Mouse (Mus musculus) erythroblast, embryonic 14.5 days (primary cell): Measurements from ENCODE around the gene Peli2. TPM values are rescaled to one million over a fixed set of nuclear protein-coding genes. Genes with fewer than 3 reads are reported as not detected.

Source experiments
- H3K27me3 ChIP-seq: 2 replicates; pipeline ENCODE4 v1.6.1; 2012; ENCODE audit warnings: inconsistent platforms; ENCODE audit not compliant: control insufficient read depth
- H3K36me3 ChIP-seq: 2 replicates; pipeline ENCODE4 v1.6.1; 2012; ENCODE audit warnings: mild to moderate bottlenecking, inconsistent platforms; ENCODE audit not compliant: control insufficient read depth
- H3K4me1 ChIP-seq: 2 replicates; pipeline ENCODE4 v1.6.1; 2012; ENCODE audit warnings: inconsistent platforms; ENCODE audit not compliant: control insufficient read depth
- H3K4me3 ChIP-seq: replicated peaks from 2 replicates; pipeline ENCODE3; 2012; ENCODE audit warnings: moderate library complexity, mild to moderate bottlenecking, inconsistent platforms
- H3K9me3 ChIP-seq: 2 replicates; pipeline ENCODE4 v1.6.1; 2012; ENCODE audit warnings: low read length, inconsistent platforms, mixed read lengths; ENCODE audit not compliant: control insufficient read depth
- GATA1 ChIP-seq: IDR thresholded peaks from 2 replicates; pipeline ENCODE4 v1.6.1; 2012; ENCODE audit warnings: low read length, inconsistent platforms, mixed read lengths
- TAL1 ChIP-seq: IDR thresholded peaks from 3 replicates; pipeline ENCODE4 v1.6.1; 2012; ENCODE audit warnings: low read length, inconsistent platforms, mixed read lengths
- polyA plus RNA-seq: library from polyadenylated mRNA; stranded (reverse); fragments of >175 nt; gene quantifications from 2 replicates; pipeline ENCODE4 v1.2.3, GENCODE M21; 2012

Gene Peli2
- polyA plus RNA-seq, 1 experiment: not detected

- no peaks in the 10 kb centered on the region for H3K9me3 ChIP-seq
- no peak for TF ChIP-seq TAL1
- no peak for TF ChIP-seq GATA1
- no peak overlapping the region for H3K4me3 ChIP-seq
- H3K27me3 ChIP-seq: no peaks in the 10 kb centered on the region
- no peaks in the 10 kb centered on the region for H3K36me3 ChIP-seq
- no peaks in the 10 kb centered on the region for H3K4me1 ChIP-seq
Observed at GRCm38 (mm10) chr14:48172026-48172425, 51.4 kb downstream of the Peli2 start.

GRCm38 (mm10) chr14:48172876-48173275, 52.3 kb downstream of the Peli2 start:
- Histone ChIP-seq H3K36me3 (no peaks in the 10 kb centered on the region), H3K27me3 (no peaks in the 10 kb centered on the region), H3K4me1 (no peaks in the 10 kb centered on the region), H3K9me3 (no peaks in the 10 kb centered on the region), H3K4me3 (no peak overlapping the region)
- TF ChIP-seq TAL1 (no peak), GATA1 (no peak)

DNA sequence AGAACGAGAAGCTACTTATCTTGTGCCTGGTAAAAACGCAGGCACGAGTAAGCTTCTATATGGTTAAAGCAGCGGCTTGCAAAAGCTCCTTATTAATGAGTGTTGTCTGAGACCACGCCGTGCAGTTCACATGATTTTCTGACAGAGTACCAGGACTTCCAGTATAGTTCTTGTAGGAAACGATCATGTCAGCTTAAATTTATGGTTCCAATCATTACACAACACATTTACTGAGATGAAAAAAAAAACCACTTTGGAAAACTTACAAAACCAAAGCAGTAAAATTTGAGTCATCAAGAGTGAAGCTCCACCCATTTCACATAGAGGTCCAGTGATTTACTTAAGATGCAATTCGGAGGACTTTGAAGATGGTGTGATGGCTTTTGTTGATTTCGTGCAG, 53.2 kb downstream of the Peli2 start:
- no peaks in the 10 kb centered on the region for H3K27me3 ChIP-seq
- H3K36me3 ChIP-seq: no peaks in the 10 kb centered on the region
- H3K9me3 ChIP-seq: no peaks in the 10 kb centered on the region
- H3K4me1 ChIP-seq: no peaks in the 10 kb centered on the region
- TF ChIP-seq TAL1 (no peak), GATA1 (no peak)
- H3K4me3 ChIP-seq: no peak overlapping the region

DNA sequence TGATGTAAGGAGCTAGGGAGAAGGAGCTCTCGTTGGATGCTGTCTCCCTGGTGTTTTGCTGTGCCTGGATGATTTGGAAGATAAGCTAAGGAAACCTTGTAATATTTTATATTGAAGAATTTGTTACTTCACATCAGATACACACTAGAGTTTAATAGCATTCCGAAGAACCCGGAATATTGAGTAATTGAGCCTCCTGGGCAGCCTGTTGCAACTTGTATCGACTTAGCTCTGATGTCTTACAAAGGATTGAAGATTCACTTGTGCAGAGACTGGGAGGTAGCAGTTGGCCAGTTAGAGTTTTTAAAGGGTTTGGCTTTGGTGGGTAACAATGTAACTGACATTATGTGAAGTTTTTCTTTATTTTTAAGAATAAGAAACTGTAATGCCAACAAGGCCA, 53.7 kb downstream of the Peli2 start:
- no peaks in the 10 kb centered on the region for H3K4me1 ChIP-seq
- no peaks in the 10 kb centered on the region for H3K27me3 ChIP-seq
- H3K36me3 ChIP-seq: no peaks in the 10 kb centered on the region
- H3K4me3 ChIP-seq: no peak overlapping the region
- TF ChIP-seq TAL1: no peak
- TF ChIP-seq GATA1: no peak
- H3K9me3 ChIP-seq: no peaks in the 10 kb centered on the region

- Histone ChIP-seq H3K4me1 (no peaks in the 10 kb centered on the region), H3K27me3 (no peaks in the 10 kb centered on the region), H3K9me3 (no peaks in the 10 kb centered on the region), H3K36me3 (no peaks in the 10 kb centered on the region), H3K4me3 (no peak overlapping the region)
- TF ChIP-seq GATA1: no peak
- TF ChIP-seq TAL1: no peak
Observed at GRCm38 (mm10) chr14:48175115-48175514, 54.5 kb downstream of the Peli2 start.

DNA sequence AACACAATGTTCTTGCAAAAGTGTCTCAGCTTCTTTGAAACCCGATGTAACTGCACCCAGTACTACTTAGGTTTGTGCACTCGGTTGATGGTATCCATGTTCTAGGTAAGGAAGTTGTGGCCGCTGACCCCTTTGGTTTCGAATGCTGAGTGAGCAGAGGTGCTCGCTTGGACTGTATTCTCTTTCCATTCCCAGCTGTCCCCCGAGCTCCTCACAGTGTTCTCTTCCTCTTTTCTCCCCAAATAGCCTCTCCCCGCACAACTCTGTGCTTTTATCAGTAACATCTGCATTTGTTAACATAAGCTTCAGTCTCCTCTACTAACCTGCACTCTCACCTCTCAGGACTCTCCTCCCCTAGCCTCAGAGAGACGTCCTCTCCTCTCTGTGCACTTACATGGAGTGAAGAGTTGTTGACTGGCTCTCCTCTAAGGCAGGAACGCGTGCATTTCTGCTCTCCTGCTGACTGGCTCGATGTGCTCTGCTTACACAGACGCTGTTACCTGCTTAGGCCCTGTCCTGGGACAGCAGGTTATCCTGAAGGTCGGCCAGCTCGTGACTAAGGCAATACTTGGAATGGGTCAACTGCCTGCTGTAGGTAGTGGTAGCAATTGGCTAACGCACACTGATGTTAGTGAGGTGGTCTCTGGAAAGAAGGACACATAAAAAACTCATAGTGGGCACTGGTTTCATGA, 57.8 kb downstream of the Peli2 start:
- no peak for TF ChIP-seq TAL1
- no peak for TF ChIP-seq GATA1

GRCm38 (mm10) chr14:48179021-48179420, 58.4 kb downstream of the Peli2 start:
- TF ChIP-seq TAL1: no peak
- TF ChIP-seq GATA1: no peak
- Histone ChIP-seq H3K9me3 (peaks cover 4% of the 10 kb centered on the region; the same call in 1 of the 2 replicates), H3K27me3 (no peaks in the 10 kb centered on the region), H3K4me1 (no peaks in the 10 kb centered on the region), H3K4me3 (no peak overlapping the region), H3K36me3 (no peaks in the 10 kb centered on the region)

More for the DNA sequence above, 57.8 kb downstream of the Peli2 start:
- peaks cover 4% of the 10 kb centered on the region; the same call in 1 of the 2 replicates for H3K9me3 ChIP-seq
- H3K4me3 ChIP-seq: no peak overlapping the region
- no peaks in the 10 kb centered on the region for H3K27me3 ChIP-seq
- no peaks in the 10 kb centered on the region for H3K4me1 ChIP-seq
- H3K36me3 ChIP-seq: no peaks in the 10 kb centered on the region

- no peak for TF ChIP-seq GATA1
- no peak for TF ChIP-seq TAL1
- Histone ChIP-seq H3K4me3 (no peak overlapping the region), H3K27me3 (no peaks in the 10 kb centered on the region), H3K36me3 (no peaks in the 10 kb centered on the region; the same call in 1 of the 2 replicates), H3K9me3 (peaks cover 4% of the 10 kb centered on the region; the same call in 1 of the 2 replicates), H3K4me1 (no peaks in the 10 kb centered on the region)
Observed at GRCm38 (mm10) chr14:48186302-48186701, 65.7 kb downstream of the Peli2 start.

DNA sequence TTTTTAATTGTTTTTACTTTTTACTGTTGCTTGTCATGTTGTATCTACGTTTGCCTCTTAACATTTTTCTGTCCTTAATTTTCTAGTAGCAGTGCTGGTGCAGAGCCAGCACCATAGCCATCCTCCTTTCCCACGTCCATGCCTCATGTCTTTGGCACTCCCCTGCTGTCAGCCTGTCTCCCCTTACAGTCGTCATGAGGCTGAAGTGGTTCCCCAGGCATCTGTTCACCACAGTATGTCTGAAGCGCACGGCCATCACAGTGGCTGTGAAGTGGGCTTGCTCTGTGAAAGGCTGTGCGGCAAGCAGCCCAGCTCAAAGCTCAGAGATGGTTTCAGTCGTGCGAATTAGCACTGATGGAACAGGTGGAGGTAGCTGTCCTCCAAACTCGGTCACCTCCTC, 66.5 kb downstream of the Peli2 start:
- no peak for TF ChIP-seq TAL1
- TF ChIP-seq GATA1: no peak
- Histone ChIP-seq H3K36me3 (no peaks in the 10 kb centered on the region; the same call in 1 of the 2 replicates), H3K4me1 (no peaks in the 10 kb centered on the region), H3K27me3 (no peaks in the 10 kb centered on the region), H3K9me3 (no peaks in the 10 kb centered on the region), H3K4me3 (no peak overlapping the region)

DNA sequence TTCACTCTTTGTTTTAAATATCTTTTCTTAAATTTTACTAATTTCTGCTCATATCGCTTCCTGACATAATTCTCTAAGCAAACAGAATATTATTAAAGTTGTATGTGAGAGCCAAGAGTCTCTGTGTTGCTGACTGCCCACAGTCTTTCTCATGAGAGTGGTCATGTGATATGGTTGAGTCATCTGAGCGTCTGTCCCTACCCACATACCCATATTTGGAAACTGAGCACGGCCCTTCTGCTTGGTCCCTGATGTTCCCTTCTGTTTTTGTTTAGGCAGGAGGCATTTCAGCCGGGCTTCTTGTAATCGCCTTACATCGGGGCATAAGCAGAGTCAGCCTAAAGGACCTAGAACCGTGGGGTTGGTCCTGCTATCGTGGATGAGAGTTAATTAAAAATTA, 68.7 kb downstream of the Peli2 start:
- no peak overlapping the region for H3K4me3 ChIP-seq
- H3K36me3 ChIP-seq: no peaks in the 10 kb centered on the region; the same call in 1 of the 2 replicates
- no peaks in the 10 kb centered on the region for H3K9me3 ChIP-seq
- no peak for TF ChIP-seq TAL1
- no peak for TF ChIP-seq GATA1
- H3K4me1 ChIP-seq: no peaks in the 10 kb centered on the region
- no peaks in the 10 kb centered on the region for H3K27me3 ChIP-seq
